Mouse (Mus musculus) layer of hippocampus, postnatal 14 days (tissue): ENCODE data around the gene Prdm8. TPM values are rescaled to one million over a fixed set of nuclear protein-coding genes. Genes with fewer than 3 reads are reported as not detected.
A peak's percentile ranks its signal among the peaks of the same experiment; 100 is the strongest.

Source experiments
- DNase-seq, 2 experiments: peaks; one replicate each; pipeline ENCODE4 v3.0.0; 2021 to 2022; ENCODE audit warnings: low spot score in 2 of 2, mixed read lengths in 1 of 2
- long read RNA-seq, 2 experiments: library from polyadenylated mRNA; stranded (forward); transcript quantifications; one replicate each; pipeline ENCODE4 v2.0.0; 2021
- total RNA-seq, 2 experiments: library from RNA; stranded (reverse); gene quantifications; 2 replicates each; pipeline ENCODE4 v1.2.3; 2021

Gene Prdm8
- 10 to 100 TPM; 62.1 to 75.4 TPM for total RNA-seq
- long read RNA-seq, experiment 1, full-length matches to known transcripts = 23 of 49 reads
- long read RNA-seq, experiment 1, partial matches to known transcripts = 21 of 49 reads
- long read RNA-seq, experiment 1, other reads (novel, unspliced or antisense) = 5 of 49 reads
- long read RNA-seq, experiment 2, full-length matches to known transcripts = 21 of 59 reads
- long read RNA-seq, experiment 2, partial matches to known transcripts = 0 of 59 reads
- long read RNA-seq, experiment 2, other reads (novel, unspliced or antisense) = 38 of 59 reads

- DNase-seq = peak; percentile 78 to 88
Observed at GRCm38 (mm10) chr5:98167180-98167824, at the start of gene Prdm8. Gene Prdm8, plus strand, starts transcription at chr5:98167198.

GRCm38 (mm10) chr5:98127074-98127473 lies 39.9 kb upstream of the Prdm8 start:
- DNase-seq = no peak

GRCm38 (mm10) chr5:98138545-98139296 lies 28.3 kb upstream of the Prdm8 start:
- DNase-seq = peak in 1 of 2 experiments; percentile 31

- DNase-seq = no peak
Observed at GRCm38 (mm10) chr5:98139297-98139660, 27.7 kb upstream of the Prdm8 start.

- no peak for DNase-seq
Observed at GRCm38 (mm10) chr5:98146895-98147294, 20.1 kb upstream of the Prdm8 start.

DNA sequence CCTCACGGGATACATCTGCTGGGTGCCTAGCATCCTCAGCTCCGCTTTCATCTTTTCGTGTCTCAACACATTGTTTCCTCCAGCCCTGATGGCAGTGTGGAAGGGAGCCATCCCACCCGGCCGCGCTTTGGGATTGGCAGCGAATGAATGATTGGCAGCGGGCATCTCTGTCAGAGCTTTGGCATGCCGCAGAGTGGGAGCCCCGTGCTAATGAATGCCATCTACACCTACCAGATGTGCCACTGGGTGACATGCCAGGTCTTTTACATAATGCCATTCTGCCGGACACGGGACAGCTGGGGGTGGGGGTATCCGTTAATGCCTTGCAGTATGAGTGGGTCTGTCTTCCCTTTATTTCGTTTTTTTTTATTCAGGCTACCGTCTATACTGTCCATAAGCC lies 882 bp upstream of the Prdm8 start:
- peak; percentile 57 to 81 for DNase-seq

- DNase-seq = no peak
Observed at GRCm38 (mm10) chr5:98168356-98169285, 1.6 kb downstream of the Prdm8 start.

GRCm38 (mm10) chr5:98169376-98170351 lies 2.7 kb downstream of the Prdm8 start:
- DNase-seq = no peak

DNA sequence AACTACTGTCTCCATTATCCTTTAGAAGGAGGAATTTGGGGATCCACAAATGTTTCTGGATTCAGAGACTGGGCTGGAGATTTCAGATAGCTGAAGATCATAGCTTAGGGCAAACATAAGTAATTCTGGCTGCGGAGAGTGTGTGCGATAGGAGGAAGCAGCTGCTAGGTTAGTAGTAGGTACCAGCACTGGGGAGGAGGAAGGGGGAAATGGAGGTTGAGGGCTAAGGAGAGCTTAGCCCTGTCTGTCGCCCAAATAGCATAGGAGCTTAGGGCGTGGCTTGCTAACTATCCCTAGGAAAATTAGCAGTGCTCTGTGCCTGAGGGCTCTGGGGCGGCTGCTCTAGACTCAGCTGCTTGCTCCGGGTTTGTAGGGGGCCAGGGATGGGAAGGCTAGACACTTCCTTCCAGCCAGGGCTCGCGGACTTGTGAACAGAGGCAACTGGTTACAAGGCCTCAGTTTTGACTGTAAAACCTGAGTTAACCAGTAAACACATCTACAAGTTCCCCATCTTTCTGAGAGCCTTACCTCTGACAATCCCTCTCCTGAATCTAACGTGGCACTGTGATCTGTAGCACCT lies 4.7 kb downstream of the Prdm8 start:
- no peak for DNase-seq

- no peak for DNase-seq
Observed at GRCm38 (mm10) chr5:98172502-98173181, 5.6 kb downstream of the Prdm8 start.

DNA sequence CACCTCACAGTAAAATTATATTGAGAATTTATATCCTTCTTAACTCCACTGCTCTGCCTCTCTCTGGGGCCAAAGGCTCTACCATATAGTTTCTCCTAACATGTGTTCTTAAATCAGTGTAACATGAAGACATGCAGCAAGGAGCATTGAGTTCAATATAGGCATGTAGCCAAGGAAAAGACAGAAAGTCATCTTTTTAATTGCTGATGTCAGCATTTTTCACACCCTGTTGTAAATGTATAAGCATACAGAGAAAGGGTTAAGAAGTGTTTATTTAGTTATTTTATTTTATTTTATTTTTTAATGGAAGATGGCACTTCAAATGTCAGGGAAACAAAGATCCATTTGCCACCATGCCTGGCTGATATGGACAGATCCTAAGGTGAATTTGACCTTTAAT lies 6.7 kb downstream of the Prdm8 start:
- DNase-seq = no peak

DNA sequence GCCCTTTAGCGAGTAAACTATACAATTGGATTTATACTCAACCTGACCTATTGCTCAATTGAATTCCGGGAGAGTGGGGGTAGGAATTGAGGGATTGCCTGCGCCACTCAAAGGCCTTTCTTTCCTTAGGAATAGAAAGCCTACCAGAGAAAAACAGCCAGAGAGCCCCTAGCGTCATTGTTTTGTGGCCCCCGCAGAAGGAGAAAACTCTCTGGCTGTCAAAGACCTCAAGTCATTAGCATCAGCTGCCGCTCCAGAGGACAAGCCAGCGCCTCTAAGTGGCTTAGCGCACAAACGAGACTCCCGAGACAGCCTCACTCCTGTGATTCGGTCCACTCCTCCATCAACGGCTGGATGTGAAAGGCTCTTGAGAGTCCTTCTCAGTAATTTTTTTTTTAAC lies 12.6 kb downstream of the Prdm8 start:
- DNase-seq = no peak

GRCm38 (mm10) chr5:98180461-98180887 lies 13.5 kb downstream of the Prdm8 start:
- DNase-seq = peak; percentile 57 to 79

- DNase-seq = peak in 1 of 2 experiments; percentile 48
Observed at GRCm38 (mm10) chr5:98180888-98181635, 14.1 kb downstream of the Prdm8 start.

GRCm38 (mm10) chr5:98181686-98182602 lies 14.9 kb downstream of the Prdm8 start:
- DNase-seq = peak in 1 of 2 experiments; percentile 23

DNA sequence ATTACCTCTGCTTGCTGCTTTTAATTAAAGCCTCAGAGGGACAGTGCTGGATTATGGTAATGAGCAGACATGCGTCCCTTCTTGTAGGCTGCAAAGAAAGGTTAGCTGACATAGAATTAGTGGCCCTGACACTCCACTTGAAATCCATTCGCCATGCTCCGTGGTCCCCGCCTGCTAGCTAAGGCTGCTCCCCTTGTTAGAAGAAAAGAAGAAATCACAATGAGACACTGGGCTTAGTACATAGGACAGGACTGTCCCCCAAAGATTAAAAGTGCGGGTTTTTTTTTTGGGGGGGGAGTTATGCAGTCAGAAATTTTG lies 15.6 kb downstream of the Prdm8 start:
- no peak for DNase-seq

GRCm38 (mm10) chr5:98183031-98183595 lies 16.1 kb downstream of the Prdm8 start:
- DNase-seq = peak in 1 of 2 experiments; percentile 41
